Mouse (Mus musculus): ENCODE data around the gene Wnt3a. TPM values are rescaled to one million over a fixed set of nuclear protein-coding genes. Genes with fewer than 3 reads are reported as not detected.

Gene Wnt3a
- polyA plus RNA-seq, 1 experiment from 2014 or later: 0.35 TPM

GRCm38 (mm10) chr11:59309976-59310375 lies 19.4 kb upstream of the Wnt3a start:
- no peak overlapping the region for H3K4me3 ChIP-seq (replicated peaks; ENCODE audit: low read length)
- H3K4me1 ChIP-seq (replicated peaks; ENCODE audit: control insufficient read depth, insufficient read depth, low read length): peaks cover 48% of the 10 kb centered on the region
- H3K27ac ChIP-seq (ENCODE audit: low read length): no peak overlapping the region
- no peak overlapping the region for H3K9ac ChIP-seq (replicated peaks; ENCODE audit: low read depth, low read length)
- H3K36me3 ChIP-seq (ENCODE audit: control insufficient read depth, insufficient read depth): no peaks in the 10 kb centered on the region
- 20% methylated on average over 8 of the region's 8 CpGs for WGBS
- no peak overlapping the region for H3K4me2 ChIP-seq (ENCODE audit: low read length)
- peaks cover 36% of the 10 kb centered on the region for H3K27me3 ChIP-seq (replicated peaks; ENCODE audit: control insufficient read depth, insufficient read depth, low read length)
- ATAC-seq: no peak
- no peaks in the 10 kb centered on the region for H3K9me3 ChIP-seq (ENCODE audit: control insufficient read depth, low read length)

DNA sequence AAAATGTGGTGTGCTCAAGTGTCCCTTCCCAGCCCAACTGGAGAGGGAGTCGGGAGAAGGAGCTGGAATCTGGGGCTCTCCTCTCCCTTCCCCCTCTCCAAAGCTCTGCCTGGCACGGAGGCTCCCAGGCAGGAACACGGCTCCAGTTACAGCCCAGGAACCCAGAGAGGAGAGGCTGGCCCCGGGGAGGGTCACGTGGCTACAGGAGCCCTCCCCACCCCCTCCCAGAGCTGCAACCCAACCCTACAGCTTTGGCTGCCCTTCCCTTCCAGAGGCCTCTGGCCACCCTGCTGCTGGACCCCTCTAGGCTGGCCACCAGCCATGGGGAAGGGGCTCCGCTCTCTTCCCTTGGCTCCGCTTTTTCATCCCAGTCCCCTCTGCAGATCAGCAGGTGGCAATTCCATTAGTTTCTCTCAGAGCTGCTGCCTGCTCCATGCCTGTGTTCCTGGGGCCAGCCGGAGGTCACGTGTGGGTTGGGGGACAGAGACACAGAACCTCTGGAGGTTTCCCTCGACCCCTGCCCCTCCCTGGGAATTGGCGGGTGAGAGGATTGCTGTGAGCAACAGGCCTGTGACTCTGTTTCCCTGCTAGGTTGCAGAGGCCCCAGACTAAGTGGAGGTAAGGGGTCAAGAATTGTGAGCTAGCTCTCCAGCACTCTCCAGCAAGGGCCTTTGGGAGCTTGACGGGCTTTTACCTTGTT lies 18.7 kb upstream of the Wnt3a start:
- no peak overlapping the region for H3K4me3 ChIP-seq (replicated peaks; ENCODE audit: low read length)
- no peak overlapping the region for H3K9ac ChIP-seq (replicated peaks; ENCODE audit: low read depth, low read length)
- H3K27ac ChIP-seq (ENCODE audit: low read length): no peak overlapping the region
- H3K4me2 ChIP-seq (ENCODE audit: low read length): no peak overlapping the region
- peaks cover 40% of the 10 kb centered on the region for H3K27me3 ChIP-seq (replicated peaks; ENCODE audit: control insufficient read depth, insufficient read depth, low read length)
- H3K9me3 ChIP-seq (ENCODE audit: control insufficient read depth, low read length): no peaks in the 10 kb centered on the region
- WGBS: 16% methylated on average over 10 of the region's 12 CpGs
- H3K36me3 ChIP-seq (ENCODE audit: control insufficient read depth, insufficient read depth): no peaks in the 10 kb centered on the region
- peaks cover 48% of the 10 kb centered on the region for H3K4me1 ChIP-seq (replicated peaks; ENCODE audit: control insufficient read depth, insufficient read depth, low read length)
- ATAC-seq: no peak

GRCm38 (mm10) chr11:59308625-59309024 lies 18.1 kb upstream of the Wnt3a start:
- Histone ChIP-seq H3K36me3 (ENCODE audit: control insufficient read depth, insufficient read depth) (no peaks in the 10 kb centered on the region), H3K4me3 (replicated peaks; ENCODE audit: low read length) (no peak overlapping the region), H3K27me3 (replicated peaks; ENCODE audit: control insufficient read depth, insufficient read depth, low read length) (peaks cover 42% of the 10 kb centered on the region), H3K4me1 (replicated peaks; ENCODE audit: control insufficient read depth, insufficient read depth, low read length) (peaks cover 48% of the 10 kb centered on the region), H3K9me3 (ENCODE audit: control insufficient read depth, low read length) (no peaks in the 10 kb centered on the region), H3K4me2 (ENCODE audit: low read length) (no peak overlapping the region), H3K27ac (ENCODE audit: low read length) (no peak overlapping the region), H3K9ac (replicated peaks; ENCODE audit: low read depth, low read length) (no peak overlapping the region)
- WGBS: 45% methylated on average over 6 of the region's 6 CpGs
- ATAC-seq: no peak

- H3K9me3 ChIP-seq (ENCODE audit: control insufficient read depth, low read length): no peaks in the 10 kb centered on the region
- no peak overlapping the region for H3K27ac ChIP-seq (ENCODE audit: low read length)
- WGBS: 25% methylated on average over 12 of the region's 12 CpGs
- H3K4me1 ChIP-seq (replicated peaks; ENCODE audit: control insufficient read depth, insufficient read depth, low read length): peaks cover 47% of the 10 kb centered on the region
- H3K36me3 ChIP-seq (ENCODE audit: control insufficient read depth, insufficient read depth): no peaks in the 10 kb centered on the region
- H3K27me3 ChIP-seq (replicated peaks; ENCODE audit: control insufficient read depth, insufficient read depth, low read length): peaks cover 42% of the 10 kb centered on the region
- 0 out of 2 replicates have a peak overlapping the region, but pooled peaks have one; percentile 10 for H3K4me3 ChIP-seq (replicated peaks; ENCODE audit: low read length)
- H3K4me2 ChIP-seq (ENCODE audit: low read length): peak overlapping the region; percentile 1; the same call in 1 of the 2 replicates
- no peak for ATAC-seq
- no peak overlapping the region for H3K9ac ChIP-seq (replicated peaks; ENCODE audit: low read depth, low read length)
These were observed 17.6 kb upstream of the Wnt3a start for GRCm38 (mm10) chr11:59308164-59308542.

DNA sequence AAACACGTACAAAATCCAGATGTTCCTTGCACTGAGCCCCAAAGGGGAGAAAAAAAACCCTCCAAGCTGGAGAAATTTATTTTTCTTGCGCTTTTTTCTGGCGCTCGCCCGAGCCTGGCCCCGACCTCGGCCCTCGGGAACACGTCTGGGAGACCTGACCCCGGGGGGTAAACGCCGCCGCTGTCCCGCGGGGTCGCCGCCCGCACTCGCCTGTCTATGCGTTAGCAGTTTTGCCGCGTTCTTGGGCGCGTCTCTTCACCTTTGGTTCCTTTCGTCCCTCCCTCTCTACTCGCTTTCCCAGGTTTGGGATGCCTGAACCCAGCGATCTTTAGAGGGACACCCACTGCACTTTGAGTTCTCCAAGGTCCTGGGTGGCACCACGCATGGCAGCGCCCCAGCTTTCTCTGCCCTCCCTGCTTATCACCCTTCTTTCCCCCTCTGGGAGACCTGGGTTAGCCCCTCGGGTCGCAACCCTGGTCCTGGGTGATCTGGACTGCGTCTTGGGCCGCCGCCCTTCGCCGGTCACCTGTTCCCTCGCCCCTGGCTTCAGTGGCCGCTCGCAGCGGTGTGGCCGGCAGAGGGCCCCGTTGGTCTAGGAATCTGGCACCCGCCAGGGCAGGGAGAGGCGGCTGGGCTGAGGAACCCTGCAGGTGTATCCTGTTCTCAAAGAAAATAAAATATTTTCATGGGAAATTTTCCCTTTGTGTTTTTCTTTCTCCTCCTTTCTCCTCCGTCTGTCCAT lies 17.0 kb upstream of the Wnt3a start:
- ATAC-seq: no peak
- peak overlapping the region; percentile 55 for H3K4me3 ChIP-seq (replicated peaks; ENCODE audit: low read length)
- no peaks in the 10 kb centered on the region for H3K36me3 ChIP-seq (ENCODE audit: control insufficient read depth, insufficient read depth)
- 2% methylated on average over 45 of the region's 45 CpGs for WGBS
- no peak overlapping the region for H3K27ac ChIP-seq (ENCODE audit: low read length)
- no peaks in the 10 kb centered on the region for H3K9me3 ChIP-seq (ENCODE audit: control insufficient read depth, low read length)
- H3K4me2 ChIP-seq (ENCODE audit: low read length): peak overlapping the region; percentile 90
- peaks cover 42% of the 10 kb centered on the region for H3K27me3 ChIP-seq (replicated peaks; ENCODE audit: control insufficient read depth, insufficient read depth, low read length)
- peaks cover 46% of the 10 kb centered on the region for H3K4me1 ChIP-seq (replicated peaks; ENCODE audit: control insufficient read depth, insufficient read depth, low read length)
- no peak overlapping the region for H3K9ac ChIP-seq (replicated peaks; ENCODE audit: low read depth, low read length)

- ATAC-seq: peak; percentile 43
- H3K9me3 ChIP-seq (ENCODE audit: control insufficient read depth, low read length): no peaks in the 10 kb centered on the region
- peak within 1 kb of the TSS; percentile 55 for H3K4me3 ChIP-seq (replicated peaks; ENCODE audit: low read length)
- WGBS: under 1% methylated on average over 117 of the region's 128 CpGs
- H3K36me3 ChIP-seq (ENCODE audit: control insufficient read depth, insufficient read depth): no peaks in the 10 kb centered on the region
- peak within 1 kb of the TSS; percentile 63 for H3K9ac ChIP-seq (replicated peaks; ENCODE audit: low read depth, low read length)
- H3K4me2 ChIP-seq (ENCODE audit: low read length): peak within 1 kb of the TSS; percentile 90
- H3K27ac ChIP-seq (ENCODE audit: low read length): no peak within 1 kb of the TSS
- peaks cover 44% of the 10 kb centered on the region for H3K4me1 ChIP-seq (replicated peaks; ENCODE audit: control insufficient read depth, insufficient read depth, low read length)
- peaks cover 42% of the 10 kb centered on the region for H3K27me3 ChIP-seq (replicated peaks; ENCODE audit: control insufficient read depth, insufficient read depth, low read length)
These were observed 16.2 kb upstream of the Wnt3a start, which contains the start of gene Wnt9a for GRCm38 (mm10) chr11:59306461-59307421. TSS of gene Wnt9a (plus strand) at chr11:59306928.

DNA sequence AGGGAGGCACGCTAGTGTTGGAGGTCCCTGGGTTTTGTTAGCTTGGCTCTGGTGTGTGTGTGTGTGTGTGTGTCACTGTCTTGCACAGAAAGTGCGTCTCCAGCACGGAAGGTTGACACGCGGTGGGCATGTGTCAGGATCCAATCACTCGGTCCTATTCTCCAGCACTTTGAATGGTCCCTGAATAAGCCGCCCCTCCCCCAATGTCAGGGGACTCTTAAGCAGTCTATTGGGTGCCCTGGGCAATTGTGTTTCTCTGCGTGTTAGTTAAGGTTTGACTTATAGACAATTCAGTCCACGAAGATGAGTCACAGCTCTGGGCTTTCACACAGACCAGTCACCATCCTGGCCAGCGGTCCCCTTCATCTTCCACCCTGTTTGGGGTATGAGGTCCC lies 15.3 kb upstream of the Wnt3a start:
- ATAC-seq: no peak
- H3K36me3 ChIP-seq (ENCODE audit: control insufficient read depth, insufficient read depth): no peaks in the 10 kb centered on the region
- WGBS: 8% methylated on average over 10 of the region's 10 CpGs
- peaks cover 44% of the 10 kb centered on the region for H3K4me1 ChIP-seq (replicated peaks; ENCODE audit: control insufficient read depth, insufficient read depth, low read length)
- peaks cover 44% of the 10 kb centered on the region for H3K27me3 ChIP-seq (replicated peaks; ENCODE audit: control insufficient read depth, insufficient read depth, low read length)
- no peak overlapping the region for H3K27ac ChIP-seq (ENCODE audit: low read length)
- H3K9me3 ChIP-seq (ENCODE audit: control insufficient read depth, low read length): no peaks in the 10 kb centered on the region
- H3K4me3 ChIP-seq (replicated peaks; ENCODE audit: low read length): no peak overlapping the region
- no peak overlapping the region for H3K9ac ChIP-seq (replicated peaks; ENCODE audit: low read depth, low read length)
- peak overlapping the region; percentile 90 for H3K4me2 ChIP-seq (ENCODE audit: low read length)

GRCm38 (mm10) chr11:59305008-59305820 lies 14.7 kb upstream of the Wnt3a start:
- ATAC-seq: no peak
- Histone ChIP-seq H3K27ac (ENCODE audit: low read length) (peak overlapping the region; percentile 8; the same call in 1 of the 2 replicates), H3K4me3 (replicated peaks; ENCODE audit: low read length) (no peak overlapping the region), H3K9me3 (ENCODE audit: control insufficient read depth, low read length) (no peaks in the 10 kb centered on the region), H3K27me3 (replicated peaks; ENCODE audit: control insufficient read depth, insufficient read depth, low read length) (peaks cover 48% of the 10 kb centered on the region), H3K4me1 (replicated peaks; ENCODE audit: control insufficient read depth, insufficient read depth, low read length) (peaks cover 42% of the 10 kb centered on the region), H3K9ac (replicated peaks; ENCODE audit: low read depth, low read length) (no peak overlapping the region), H3K4me2 (ENCODE audit: low read length) (0 out of 2 replicates have a peak overlapping the region, but pooled peaks have one; percentile 8), H3K36me3 (ENCODE audit: control insufficient read depth, insufficient read depth) (no peaks in the 10 kb centered on the region)
- WGBS: 38% methylated on average over 22 of the region's 22 CpGs
